Mouse (Mus musculus) CD8-positive naive resting alpha-beta T cell, adult 57 days (primary cell): Measurements from ENCODE around the gene Asb18. TPM values are rescaled to one million over a fixed set of nuclear protein-coding genes. Genes with fewer than 3 reads are reported as not detected.

ENCODE experiments used
- total RNA-seq: library from RNA; stranded (reverse); gene quantifications from one replicate; pipeline ENCODE4 v1.2.4, GENCODE M21; 2023

Gene Asb18
- total RNA-seq: not detected

DNA sequence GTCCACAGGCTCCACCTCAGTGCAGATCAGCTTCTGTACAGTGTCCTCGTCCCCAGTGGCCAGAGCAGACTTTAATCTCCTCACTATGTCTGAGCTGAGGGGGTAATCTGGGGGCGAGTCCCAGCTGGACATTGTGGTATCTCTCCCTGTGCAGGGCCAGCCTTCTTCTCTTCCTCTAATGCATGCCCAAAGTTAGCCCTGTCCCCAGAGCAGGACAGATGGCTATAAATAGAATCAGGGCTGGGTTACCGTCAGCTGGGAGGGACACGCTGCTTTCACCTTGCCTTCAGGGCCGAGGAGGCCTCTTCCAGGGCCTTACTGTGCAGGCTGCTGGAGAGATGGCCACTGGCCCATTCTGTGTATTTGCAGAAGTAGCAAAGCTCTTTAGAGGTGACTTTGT lies at the start of gene Asb18:
Gene Asb18 (minus strand): TSS at position 221 of the 400 bp plus-strand sequence.

DNA sequence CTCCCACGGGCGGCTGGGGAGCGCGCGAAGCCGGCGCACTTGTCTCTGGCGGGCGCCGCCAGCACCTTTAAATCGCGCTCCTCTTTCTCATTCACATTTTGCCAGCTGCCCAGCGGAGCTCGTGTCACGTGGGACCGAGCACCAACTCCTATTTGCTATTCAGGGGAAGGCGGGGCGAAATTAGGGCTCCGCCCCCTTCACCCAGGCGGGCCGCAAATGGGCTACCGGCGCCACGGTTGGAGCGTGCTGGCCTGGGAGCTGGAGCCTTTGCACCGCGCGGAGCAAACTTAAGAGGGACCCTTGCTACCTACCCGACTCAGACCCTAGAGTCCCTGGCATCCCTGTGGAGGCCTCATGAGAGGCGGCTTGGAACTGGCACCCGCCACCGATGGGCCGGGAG lies 83.3 kb downstream of the Asb18 start, which contains the start of gene Gbx2:
Gene Gbx2 (minus strand): TSS at position 60 of the 400 bp plus-strand sequence.

Other genes starting within 250 kb of the Asb18 start
- not detected for gene Gbx2, start 83.5 kb downstream of the Asb18 start, total RNA-seq
- gene Iqca, start 138.7 kb upstream of the Asb18 start, total RNA-seq: not detected
- gene Ackr3, start 189.3 kb upstream of the Asb18 start, total RNA-seq: 0.70 TPM